Mouse (Mus musculus) adrenal gland, adult 18-20 months (tissue): ENCODE measurements at regions not wholly inside any gene's neighbourhood (a gene's known extent, or its start where the extent isn't known, plus 50 kb on each side); places are given as distances from the start of the nearest gene placed in this dataset.
A peak's percentile ranks its signal among the peaks of the same experiment; 100 is the strongest.

Experiments
- DNase-seq, 2 experiments: peaks; one replicate each; pipeline ENCODE4 v3.0.0; 2021 to 2022; ENCODE audit warnings: low spot score in 2 of 2

DNA sequence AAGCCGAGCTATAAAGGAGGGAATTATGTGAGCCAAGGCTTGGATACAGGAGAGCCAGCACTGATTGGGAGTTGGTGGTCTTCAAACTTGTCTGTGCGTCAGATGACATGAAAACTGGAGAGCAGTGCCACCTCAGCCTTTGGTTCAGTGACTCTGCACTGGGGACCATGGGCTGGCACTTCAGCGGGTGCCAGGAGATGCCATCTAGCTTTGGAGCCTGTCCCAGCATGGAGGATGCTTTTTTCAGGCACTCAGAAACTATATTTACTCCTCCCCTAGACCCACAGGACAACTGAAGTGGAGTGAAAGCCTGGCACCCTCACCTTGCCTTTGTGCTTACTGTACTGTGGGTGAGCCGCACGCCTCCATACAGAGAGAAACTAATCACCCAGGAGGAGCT, 142.5 kb upstream of the Zmiz1 start:
- no peak for DNase-seq

DNA sequence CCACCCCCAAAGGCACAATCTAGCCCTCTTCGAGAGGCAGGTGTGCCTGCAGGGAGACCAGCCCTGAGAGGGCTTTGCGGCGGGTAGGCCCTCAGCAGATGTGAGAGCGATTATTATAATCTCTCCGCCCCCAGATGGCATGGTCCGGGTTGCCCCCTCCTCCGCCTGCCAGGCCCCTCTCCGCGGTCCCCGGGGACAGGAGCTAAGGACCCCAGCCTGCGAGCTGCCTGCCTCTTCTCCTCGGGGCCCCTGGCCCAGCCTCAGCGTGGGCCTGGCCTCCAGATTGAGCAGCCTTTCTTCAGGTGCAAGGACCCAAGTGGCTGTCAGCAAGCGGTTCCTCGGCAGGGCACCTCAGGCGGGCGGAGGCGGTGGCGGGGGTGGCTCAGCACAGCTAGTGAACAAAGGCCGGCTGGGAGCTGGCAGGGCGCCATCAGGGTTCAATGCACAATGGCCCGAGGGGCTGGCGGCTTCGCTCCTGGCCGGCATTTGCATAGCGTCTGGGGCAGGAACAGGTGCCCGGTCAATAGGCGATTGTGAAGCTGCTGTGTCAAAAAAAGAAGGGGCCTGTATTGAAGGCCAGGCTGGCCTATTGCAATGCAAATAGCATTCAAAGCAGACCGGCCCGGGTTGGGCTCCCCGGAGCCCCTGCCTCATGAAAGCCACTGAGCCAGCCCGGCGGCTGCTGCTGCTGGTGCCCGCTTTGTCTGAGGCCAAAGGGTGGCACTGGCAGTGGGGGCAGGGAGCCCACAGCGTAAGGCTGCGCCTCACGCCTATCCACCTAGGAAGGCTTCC, 141.1 kb upstream of the Zmiz1 start:
- peak; percentile 56 to 72 for DNase-seq

DNA sequence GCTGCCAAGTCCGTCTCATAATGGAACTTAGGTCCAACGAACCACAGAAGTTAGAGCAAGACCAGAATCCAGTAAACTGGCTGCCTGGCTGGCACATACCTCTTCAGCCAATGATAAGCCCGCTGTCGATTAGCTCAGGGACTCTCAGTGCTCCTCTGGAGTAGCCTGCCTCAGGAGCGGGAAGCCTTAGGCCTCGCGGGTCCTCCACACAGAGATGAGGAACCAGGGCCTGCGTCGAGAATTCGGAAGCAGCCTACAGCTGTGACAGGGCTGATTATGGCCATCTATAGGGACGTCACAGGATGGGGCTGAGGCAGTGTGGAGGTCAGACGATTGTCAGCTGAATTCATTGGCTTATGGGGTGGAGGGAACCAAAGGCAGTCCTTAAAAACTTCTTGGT, 140.1 kb upstream of the Zmiz1 start:
- no peak for DNase-seq

DNA sequence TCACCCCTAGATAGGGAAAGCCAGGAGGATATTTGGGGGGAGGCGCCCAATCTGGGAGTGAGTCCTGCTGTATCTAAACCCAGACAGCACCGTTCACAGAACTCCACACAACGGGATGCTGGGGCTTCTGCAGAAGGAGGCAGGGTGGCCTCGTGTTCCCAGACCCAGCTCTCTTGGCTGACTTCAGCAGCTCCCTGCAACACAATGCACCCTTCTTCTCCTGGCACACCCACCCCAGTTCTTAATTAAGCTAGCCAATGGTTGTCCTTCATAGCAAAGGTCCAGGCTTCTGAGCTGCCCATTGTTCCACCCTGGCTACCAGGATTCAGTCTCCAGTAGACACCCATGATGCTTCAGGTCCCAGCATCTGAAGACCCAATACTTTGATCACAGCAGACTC, 138.8 kb upstream of the Zmiz1 start:
- DNase-seq = no peak

DNA sequence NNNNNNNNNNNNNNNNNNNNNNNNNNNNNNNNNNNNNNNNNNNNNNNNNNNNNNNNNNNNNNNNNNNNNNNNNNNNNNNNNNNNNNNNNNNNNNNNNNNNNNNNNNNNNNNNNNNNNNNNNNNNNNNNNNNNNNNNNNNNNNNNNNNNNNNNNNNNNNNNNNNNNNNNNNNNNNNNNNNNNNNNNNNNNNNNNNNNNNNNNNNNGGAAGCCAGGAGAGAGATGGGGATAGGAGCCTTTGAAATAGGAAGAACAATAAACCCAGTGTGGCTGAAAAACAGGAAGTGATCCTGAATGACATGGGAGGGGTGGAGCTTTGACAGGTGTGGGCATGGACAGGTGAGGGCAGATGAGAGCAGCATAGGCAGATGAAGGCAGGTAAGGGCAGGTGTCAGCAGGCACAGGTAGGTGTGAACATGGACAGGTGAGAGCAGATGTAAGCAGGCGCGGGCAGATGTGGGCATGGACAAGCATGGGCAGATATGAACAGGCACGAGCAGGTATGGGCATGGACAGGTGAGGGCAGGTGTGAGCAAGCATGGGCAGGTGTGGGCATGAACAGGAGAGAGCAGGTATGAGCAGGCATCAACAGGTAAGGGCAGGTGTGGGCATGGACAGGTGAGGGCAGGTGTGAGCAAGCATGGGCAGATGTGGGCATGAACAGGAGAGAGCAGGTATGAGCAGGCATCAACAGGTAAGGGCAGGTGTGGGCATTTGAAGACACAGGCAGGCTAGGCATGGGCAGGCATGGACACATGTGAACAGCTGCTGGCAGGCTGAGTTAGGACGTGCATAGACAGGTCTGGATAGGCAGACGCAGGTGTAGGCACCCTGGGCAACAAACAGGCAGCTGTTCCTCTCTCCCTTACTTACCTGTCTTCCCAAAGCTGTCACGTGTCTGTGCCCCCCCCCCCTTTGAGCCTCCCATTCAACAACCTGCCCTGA, 135.2 kb upstream of the Zmiz1 start:
- no peak for DNase-seq

GRCm38 (mm10) chr14:25325887-25326286, 133.1 kb upstream of the Zmiz1 start:
- no peak for DNase-seq

DNA sequence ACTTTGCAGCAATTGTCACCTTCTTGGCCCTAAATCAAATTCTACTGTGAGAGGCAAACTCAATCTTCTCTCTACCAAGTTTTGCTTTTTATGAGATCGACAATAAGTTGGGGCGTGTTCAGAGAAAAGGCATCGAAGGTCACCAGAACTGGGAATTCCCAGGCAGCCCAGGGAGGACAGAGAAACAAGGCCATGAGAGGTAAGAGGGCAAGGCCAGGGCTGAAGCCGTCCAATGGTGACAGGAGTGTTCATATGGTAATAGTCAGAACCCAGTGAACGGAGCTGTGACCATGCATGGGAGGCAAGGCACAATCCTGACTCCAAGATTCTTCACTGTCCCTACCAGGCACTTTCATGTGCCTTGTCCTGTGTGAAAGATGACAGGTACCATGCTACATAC, 130.8 kb upstream of the Zmiz1 start:
- no peak for DNase-seq

DNA sequence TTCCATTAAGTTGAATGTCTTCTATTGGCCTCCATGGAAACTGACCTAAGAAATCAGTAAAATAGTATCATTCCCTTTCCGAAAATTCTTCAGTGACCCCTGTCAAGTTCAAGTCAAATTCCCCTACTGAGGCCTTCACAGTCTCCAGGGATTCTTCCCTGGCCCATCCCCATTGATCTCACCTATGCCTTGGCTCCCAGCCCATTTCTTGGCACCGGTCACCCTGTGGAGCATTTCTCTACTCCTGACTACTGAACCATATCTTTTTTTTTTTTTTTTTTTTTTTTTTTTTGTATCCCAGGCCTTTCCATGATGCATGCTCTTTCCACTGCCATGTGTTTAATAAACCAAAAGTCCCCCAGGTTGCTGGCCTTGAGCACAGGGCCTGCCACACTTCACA, 124.8 kb upstream of the Zmiz1 start:
- DNase-seq = no peak

GRCm38 (mm10) chr14:25336875-25337274, 122.1 kb upstream of the Zmiz1 start:
- no peak for DNase-seq

DNA sequence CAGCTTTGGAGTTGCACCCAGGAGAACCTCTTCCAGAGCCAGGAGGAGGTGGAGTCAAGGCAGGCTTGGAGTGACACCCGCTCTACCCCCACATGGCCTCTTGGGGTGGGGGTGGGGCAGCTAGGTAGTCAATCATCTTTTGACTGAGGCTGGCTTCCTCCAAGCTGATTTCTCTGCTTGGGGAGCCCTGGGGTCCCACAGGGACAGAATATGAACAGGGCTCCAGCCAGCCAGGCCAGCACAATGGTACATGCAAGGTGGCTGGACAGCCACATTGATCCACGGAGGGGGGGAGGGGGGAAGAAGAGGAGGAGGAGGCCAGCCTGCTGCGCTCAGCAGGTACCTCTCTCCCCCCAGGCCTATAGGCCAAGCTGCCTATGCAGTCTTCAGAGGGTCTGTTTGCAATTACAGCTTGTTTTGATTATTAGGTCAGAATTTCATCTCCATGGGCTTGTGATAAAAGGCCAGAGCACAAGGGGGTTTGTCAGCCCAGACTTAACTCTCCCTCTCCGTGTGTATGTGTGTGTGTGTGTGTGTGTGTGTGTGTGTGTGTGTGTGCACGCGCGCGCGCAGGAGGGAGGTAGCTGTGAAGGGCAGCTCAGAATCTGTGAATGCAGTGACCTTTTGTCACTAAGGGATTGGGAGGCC, 120.5 kb upstream of the Zmiz1 start:
- DNase-seq = no peak

DNA sequence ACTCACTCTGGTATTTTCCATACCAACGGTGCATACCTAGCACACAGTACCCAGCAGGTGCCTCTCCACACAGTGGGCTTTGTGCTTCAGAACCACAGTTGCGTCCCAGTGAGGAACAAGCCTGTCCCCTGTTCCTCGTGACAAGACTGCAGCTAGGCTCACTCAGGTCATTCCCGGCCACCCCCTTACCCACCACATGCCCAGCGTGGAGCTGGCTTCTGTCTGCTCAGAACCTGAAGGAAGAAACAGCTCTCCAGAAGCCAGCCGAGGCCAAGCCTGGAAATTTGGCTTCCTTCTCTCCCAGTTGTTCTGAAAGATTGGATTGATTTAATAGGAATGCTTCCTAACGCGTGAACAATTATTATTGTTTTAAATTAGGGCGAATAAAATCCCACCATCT, 118.1 kb upstream of the Zmiz1 start:
- DNase-seq = no peak

- DNase-seq = no peak
Measured at GRCm38 (mm10) chr14:25341848-25342427, 117.0 kb upstream of the Zmiz1 start.

DNA sequence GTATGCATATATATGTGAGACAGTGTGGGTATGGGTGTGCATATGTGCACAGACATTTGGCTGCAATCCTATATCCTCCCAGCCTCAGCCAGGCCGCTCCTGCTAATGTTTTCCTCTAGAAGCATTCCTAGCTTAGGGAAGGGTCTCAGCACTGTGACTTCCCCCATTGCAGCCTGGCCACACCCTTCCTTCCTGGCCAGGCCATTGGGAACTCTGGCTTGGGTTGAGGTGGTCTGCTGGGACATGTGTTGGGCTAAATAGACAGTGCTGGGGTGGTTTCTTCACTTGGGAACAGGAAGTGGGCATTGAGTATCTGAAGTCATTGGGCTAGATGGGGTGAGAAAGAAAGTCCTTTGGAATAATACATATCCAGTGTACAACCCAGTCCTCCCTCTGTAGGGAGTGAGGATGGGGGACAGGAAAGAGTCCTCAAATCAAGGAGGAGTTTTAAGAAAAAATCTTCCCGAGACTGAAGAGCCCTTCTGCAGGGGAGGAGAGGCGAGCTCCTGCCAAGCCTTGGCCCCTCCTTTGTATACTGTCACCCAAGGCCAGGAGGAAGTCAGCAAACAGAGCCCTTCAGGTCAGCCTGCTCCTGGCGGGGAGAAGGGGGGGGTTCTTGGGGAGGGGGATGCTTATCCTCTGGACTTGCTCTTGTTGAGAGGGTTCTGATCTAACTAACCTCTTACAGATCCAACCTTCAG, 116.0 kb upstream of the Zmiz1 start:
- DNase-seq = no peak

DNA sequence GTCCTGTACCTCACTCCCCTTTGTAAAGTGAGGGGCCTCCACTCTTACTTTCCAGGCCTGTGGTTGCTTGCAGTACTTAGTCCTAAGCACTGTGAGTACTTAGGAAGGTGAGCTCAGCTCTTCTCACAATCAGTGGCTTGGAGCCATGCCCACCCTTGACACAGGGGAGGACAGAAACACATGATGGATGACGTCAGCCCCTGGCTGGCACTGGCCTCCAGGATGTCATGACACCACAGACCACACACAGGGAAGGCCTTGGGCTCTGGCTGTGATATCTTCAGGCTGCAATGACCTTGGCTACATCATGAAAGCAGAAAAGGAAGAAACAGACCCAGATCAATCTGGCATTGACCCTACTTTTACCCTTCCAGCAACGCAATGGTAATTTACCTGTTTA, 113.0 kb upstream of the Zmiz1 start:
- peak; percentile 67 to 82 for DNase-seq

- DNase-seq = no peak
Measured at GRCm38 (mm10) chr14:25346813-25347610, 112.0 kb upstream of the Zmiz1 start.

DNA sequence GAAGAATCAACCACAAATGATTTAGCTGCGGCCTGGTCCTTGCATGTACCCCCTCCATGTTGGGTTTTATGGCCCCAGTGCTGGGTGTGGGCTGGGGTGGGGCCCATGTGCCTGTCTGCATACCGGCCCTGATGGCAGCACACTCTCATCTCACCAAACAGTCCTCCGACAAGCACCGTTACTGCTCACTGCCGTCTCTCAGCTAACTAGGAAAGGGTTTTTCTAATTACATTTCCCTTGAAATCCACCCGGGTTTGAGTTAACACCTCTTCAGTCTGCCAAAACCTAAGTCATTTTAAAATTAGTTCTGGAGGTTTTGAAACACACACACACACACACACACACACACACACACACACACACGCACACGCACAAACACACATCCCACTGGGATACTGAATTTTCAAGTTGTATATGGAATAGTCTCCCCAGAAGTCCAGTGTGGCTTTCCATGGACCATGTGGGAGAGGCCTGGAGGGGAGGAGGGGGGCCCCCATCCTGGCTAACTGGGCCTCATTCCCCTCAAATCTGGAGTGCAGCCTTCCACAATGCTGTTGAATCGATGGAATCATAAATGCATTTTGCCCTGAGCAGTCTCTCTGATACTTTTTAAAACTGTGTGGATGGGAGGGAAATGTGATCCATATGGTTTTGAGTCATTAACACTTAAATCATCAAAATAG, 108.6 kb upstream of the Zmiz1 start:
- DNase-seq = no peak

- DNase-seq = no peak
Measured at GRCm38 (mm10) chr14:25353804-25354203, 105.2 kb upstream of the Zmiz1 start.

DNA sequence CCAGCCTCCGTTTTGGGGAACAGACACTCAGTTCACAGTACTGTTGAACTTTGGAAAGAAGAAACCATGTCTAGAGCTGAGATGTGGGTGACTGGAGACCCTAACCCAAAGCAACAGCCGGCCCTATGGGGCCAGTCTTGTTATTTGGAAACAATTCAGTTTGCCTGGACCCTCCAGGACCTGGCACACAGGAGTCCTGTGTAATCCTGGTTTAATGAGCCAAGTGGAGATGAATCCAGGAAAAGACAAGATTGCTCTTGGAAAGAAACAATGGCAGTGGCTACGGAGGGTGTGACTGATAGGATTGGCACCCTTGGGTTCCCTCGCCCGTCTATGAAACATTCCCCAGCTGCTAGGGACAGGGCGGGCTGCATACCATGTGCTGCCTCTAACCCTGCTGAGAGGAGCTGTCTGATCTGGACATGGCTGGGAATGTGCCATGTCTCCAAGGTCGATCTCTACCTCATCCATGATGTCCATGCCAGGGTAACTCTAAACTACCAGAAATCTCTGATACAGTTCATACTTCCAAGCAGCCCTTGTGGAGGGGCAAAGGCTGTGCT, 104.6 kb upstream of the Zmiz1 start:
- DNase-seq = no peak

GRCm38 (mm10) chr14:25357805-25358204, 101.2 kb upstream of the Zmiz1 start:
- DNase-seq = no peak
